Mouse (Mus musculus) kidney, adult 8-10 months (tissue): Measurements from ENCODE around the gene Nemf.
A peak's percentile ranks its signal among the peaks of the same experiment; 100 is the strongest.
"Not testable (repeated sequence)": the region's sequence is repeated elsewhere in the genome, so short reads cannot be mapped to it uniquely, and the experiment has no call there.

Source experiments
- DNase-seq, 2 experiments: peaks; one replicate each; pipeline ENCODE4 v3.0.0; 2022

The Nemf gene

GRCm38 (mm10) chr12:69356546-69357299, at the start of gene Nemf:
TSS of gene Nemf (minus strand) at chr12:69357165.
- peak; percentile 88 to 93 for DNase-seq

DNA sequence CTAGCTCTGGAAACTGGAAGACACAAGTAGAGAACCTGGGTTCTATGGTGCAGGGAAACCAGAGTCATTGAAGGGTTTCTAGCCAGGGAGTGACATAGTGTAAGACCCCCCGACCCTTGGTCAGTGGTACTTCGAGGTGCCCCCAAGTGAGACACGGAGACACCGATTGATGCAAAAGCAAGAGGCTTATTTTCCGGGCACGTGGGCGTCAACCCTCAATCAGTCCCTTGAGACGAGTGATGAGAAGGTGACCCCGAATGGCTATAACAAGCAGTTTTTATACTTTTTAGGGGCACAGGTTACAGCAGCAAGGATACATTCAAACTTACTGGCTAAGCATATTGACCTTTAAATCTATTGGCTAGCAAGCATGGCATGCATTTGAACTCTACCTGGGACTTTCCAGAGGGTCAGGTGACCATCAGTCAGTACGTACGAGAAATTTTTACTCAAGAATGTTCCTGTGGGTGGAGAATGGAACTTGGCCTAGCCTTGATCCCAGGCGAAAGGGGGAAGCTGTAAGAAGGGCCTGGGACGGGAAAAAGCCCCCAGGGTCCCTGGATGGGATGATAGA, 45.7 kb upstream of the Nemf start:
- no peak for DNase-seq

GRCm38 (mm10) chr12:69402100-69402499, 45.1 kb upstream of the Nemf start:
- DNase-seq: no peak

GRCm38 (mm10) chr12:69400871-69401286, 43.9 kb upstream of the Nemf start:
- no peak for DNase-seq

DNA sequence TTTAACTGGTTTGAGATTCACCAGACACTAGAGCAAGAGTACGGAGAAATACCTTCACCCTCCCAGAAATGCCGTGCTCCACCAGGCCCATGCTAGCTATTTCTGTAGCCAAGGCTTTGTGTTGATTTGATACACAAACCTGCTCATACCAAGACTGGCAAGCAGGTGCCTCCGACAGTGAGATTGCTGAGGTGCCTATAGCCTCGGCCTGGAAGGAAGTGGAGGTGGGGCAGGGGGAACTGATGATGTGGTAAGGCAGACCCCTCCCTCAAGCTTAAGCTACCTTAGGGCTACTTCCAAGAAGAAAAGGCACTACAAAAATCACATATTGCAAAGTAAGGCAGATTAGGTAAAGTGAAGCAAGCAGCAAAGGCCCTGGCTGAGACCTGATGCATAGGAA, 43.4 kb upstream of the Nemf start:
- DNase-seq: no peak

DNA sequence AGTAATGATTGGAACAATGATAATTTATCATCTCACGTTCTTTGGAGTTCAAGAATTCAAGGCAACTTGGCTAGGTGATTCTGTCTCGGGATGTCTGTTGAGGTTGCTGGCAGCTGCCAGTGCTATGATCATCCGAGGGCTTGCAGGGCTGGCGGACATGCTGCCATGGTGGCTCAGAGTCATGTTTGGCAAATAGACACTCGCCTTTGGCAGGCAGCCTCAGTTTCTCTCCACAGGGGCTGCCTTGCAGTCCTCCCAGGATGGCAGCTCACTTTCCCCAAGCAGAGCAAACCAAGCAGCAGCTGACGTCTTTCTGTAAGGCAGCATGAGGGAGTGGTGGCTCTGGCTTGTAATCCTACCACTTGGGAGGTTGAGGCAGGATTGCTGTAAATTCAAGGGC, 37.5 kb upstream of the Nemf start:
- DNase-seq: no peak

DNA sequence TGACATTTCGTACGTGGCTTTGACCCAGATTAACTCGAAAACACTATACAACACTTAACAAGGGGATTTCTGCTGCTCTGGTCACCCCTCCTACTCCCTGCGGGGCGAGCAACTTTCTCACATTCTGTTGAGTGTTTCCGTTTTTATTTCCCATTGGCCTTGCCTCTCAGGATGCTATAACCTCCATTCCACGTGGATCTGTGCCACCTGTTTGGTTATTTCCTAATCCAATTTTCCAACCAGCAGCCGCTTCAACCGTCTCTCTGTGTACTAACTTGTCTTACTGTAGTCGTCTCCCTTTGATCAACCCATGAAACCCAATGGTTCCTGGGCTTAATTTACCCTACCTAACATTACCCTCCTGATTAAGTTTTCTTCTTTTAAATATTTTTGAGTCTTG, 36.1 kb upstream of the Nemf start:
- no peak for DNase-seq

DNA sequence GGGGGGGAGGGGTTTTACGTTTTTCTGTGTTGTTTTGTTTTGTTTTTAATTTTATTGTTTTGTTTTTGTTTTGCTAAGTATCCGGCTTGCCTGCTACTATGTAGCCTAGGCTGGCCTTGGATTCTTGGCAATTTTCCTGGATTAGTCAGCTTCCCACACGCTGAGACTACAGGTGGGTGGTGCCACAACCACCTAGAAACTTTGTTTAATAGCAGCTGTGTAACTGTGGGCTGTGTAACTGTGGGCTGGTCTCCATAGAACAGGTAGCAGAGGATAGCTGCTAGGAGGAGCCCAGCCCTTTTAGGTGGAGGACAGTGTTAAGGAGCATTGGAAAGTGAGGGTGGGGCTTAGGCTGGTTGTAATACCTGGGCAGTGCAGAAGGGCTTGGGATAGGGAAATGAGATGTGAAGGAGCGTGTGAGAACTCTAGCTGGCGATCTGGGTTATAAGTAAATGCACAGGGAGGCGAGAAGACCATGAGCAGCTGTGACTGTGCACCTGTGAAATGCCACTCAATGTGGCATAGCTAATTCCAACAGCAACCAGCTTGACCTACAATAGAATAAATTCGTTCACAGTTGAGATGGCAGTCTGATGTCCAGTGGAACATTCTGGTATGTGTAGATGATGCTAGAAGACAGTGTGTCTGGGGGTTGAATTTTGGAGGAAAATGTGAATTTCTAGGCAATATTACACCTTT, 33.2 kb upstream of the Nemf start:
- no peak for DNase-seq

GRCm38 (mm10) chr12:69389273-69389938, 32.4 kb upstream of the Nemf start:
- DNase-seq: no peak

GRCm38 (mm10) chr12:69388321-69388869, 31.4 kb upstream of the Nemf start:
- DNase-seq: no peak

GRCm38 (mm10) chr12:69386281-69386732, 29.3 kb upstream of the Nemf start:
- not testable (repeated sequence) for DNase-seq

DNA sequence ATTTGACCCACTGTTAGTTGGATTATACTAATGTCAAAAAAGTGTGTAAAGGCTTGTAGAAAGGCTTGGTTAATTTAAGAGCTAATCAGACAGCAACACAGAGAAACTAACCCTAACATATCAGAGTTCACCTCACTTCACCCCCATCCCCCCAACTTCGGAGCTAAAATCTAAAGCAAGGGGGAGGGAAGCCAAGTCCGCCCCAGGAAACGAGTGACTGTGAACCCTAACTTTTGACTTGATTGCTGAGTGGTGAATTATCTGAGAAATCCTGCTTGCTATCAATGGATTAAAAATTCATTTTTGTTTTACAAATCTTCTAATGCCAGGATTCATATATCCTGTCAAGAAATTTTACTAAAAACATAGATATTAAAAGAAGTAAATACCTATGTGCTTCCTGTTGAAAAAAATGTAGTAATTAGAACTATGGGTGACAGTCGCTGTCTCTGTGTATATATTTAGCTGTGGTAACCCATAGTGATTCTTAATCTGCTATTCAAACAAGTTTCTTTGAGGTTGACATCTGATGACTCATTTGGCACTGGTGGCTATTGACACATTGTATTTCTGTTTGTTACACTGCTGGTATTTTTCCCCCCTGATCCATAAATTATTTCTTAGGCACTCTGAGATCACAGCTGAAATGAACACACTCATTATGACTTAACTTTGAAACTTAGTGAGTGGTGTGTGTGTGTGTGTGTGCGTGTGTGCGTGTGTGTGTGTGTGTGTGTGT, 28.7 kb upstream of the Nemf start:
- DNase-seq: no peak

DNA sequence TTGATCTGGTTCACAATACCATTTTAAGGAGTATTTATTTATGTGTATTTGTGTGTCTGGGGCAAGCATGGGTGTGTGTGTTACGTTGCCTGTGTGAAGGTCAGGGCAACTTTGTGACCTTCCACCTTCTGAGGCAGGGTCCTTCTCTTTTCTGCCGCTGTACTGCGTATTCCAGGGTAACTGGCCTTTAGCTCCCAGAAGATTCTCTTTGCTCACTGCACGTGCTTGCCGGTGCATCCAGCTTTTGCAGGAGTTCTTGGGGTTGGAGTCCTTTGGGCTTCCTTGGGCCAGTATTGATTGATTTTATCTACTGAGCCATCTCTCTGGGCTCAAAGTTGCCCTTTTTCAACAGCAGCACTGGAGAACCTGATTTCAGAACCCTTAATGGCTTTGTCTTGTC, 27.6 kb upstream of the Nemf start:
- DNase-seq: no peak

- no peak for DNase-seq
Measured at GRCm38 (mm10) chr12:69382880-69383279, 25.9 kb upstream of the Nemf start.

GRCm38 (mm10) chr12:69378558-69379454, 21.8 kb upstream of the Nemf start:
- DNase-seq: no peak

GRCm38 (mm10) chr12:69377636-69378035, 20.7 kb upstream of the Nemf start:
- DNase-seq: not testable (repeated sequence)

GRCm38 (mm10) chr12:69377188-69377587, 20.2 kb upstream of the Nemf start:
- no peak for DNase-seq

DNA sequence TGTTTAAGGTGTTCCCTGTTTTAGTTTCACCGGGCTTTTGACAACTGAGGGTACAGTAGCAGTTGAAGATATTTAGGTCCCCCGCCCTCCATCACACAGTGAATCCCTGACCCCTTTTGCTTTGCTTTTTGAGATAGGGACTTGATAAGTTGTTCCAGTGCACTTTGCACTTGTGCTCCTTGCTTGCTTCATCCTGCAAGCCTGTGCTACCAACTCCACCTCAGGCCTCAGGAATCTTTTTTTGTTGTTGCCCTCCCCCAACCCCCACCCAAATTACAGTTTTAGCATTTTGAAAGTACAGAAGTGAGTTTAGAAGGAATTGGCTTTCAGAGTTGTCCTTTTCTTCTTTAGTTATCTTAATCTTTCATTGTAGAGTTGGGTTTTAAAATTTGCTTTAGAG, 19.2 kb upstream of the Nemf start:
- no peak for DNase-seq

GRCm38 (mm10) chr12:69373850-69374766, 17.1 kb upstream of the Nemf start:
- no peak for DNase-seq

DNA sequence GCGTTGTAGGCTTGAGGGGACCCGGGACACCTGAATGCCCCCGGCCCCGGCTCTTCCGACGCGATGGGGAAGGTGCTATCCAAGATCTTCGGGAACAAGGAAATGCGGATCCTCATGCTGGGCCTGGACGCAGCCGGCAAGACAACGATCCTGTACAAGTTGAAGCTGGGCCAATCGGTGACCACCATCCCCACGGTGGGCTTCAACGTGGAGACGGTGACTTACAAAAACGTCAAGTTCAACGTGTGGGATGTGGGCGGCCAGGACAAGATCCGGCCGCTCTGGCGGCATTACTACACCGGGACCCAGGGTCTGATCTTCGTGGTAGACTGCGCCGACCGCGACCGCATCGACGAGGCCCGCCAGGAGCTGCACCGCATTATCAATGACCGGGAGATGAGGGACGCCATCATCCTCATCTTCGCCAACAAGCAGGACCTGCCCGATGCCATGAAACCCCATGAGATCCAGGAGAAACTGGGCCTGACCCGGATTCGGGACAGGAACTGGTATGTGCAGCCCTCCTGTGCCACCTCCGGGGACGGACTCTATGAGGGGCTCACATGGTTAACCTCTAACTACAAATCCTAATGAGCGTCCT, 15.9 kb upstream of the Nemf start:
- DNase-seq: no peak
